Mouse (Mus musculus) heart, adult 2 months (tissue): Measurements from ENCODE around the gene 2410002F23Rik. TPM values are rescaled to one million over a fixed set of nuclear protein-coding genes. Genes with fewer than 3 reads are reported as not detected.
"Not testable (repeated sequence)": the region's sequence is repeated elsewhere in the genome, so short reads cannot be mapped to it uniquely, and the experiment has no call there.

Experiments
- DNase-seq, 2 experiments: peaks; one replicate each; pipeline ENCODE4 v3.0.0; 2021
- H3K27ac ChIP-seq: fragments of 200-600 bp; 2 replicates; pipeline ENCODE4 v1.8.1; 2022
- H3K27me3 ChIP-seq: fragments of 200-500 bp; 2 replicates; pipeline ENCODE4 v1.6.1; 2012; ENCODE audit warnings: mild to moderate bottlenecking, low read length, inconsistent platforms, mixed read lengths; ENCODE audit not compliant: control insufficient read depth, insufficient read depth
- H3K36me3 ChIP-seq: fragments of 200-500 bp; 2 replicates; pipeline ENCODE4 v1.6.1; 2012; ENCODE audit warnings: low read length, inconsistent platforms; ENCODE audit not compliant: control insufficient read depth, insufficient read depth
- H3K4me1 ChIP-seq: fragments of 200-500 bp; 2 replicates; pipeline ENCODE4 v1.6.1; 2011; ENCODE audit warnings: low read length; ENCODE audit not compliant: control insufficient read depth, insufficient read depth
- H3K4me3 ChIP-seq: fragments of 200-600 bp; 2 replicates; pipeline ENCODE4 v1.8.1; 2022
- H3K79me2 ChIP-seq: fragments of 200-500 bp; replicated peaks from 2 replicates; pipeline ENCODE4 v1.6.1; 2012; ENCODE audit warnings: mild to moderate bottlenecking, inconsistent platforms, low read length, moderate library complexity, mixed read lengths; ENCODE audit not compliant: control insufficient read depth, insufficient read depth
- H3K9ac ChIP-seq: fragments of 200-500 bp; 2 replicates; pipeline ENCODE4 v1.6.1; 2012; ENCODE audit warnings: low read depth, mild to moderate bottlenecking, control low read depth, inconsistent platforms, low read length, mixed read lengths
- CTCF ChIP-seq: fragments of 200-600 bp; IDR thresholded peaks from 2 replicates; pipeline ENCODE4 v1.8.1; 2022; ENCODE audit warnings: antibody characterized with exemption, mild to moderate bottlenecking, moderate library complexity
- EP300 ChIP-seq: fragments of 200-500 bp; IDR thresholded peaks from 2 replicates; pipeline ENCODE4 v1.6.1; 2011; ENCODE audit warnings: low read depth, low read length, control low read depth; ENCODE audit not compliant: insufficient read depth
- POLR2A ChIP-seq: fragments of 200-500 bp; IDR thresholded peaks from 2 replicates; pipeline ENCODE4 v1.6.1; 2011; ENCODE audit warnings: mild to moderate bottlenecking, low read depth, low read length, control low read depth; ENCODE audit not compliant: insufficient read depth
- WGBS: fragments of 180-500 bp; shearing (Covaris S2); methylation state at CpG from one replicate; pipeline ENCODE4 v1.1.7; 2018; 5-methylcytosine and 5-hydroxymethylcytosine counted together
- intact Hi-C: fragments of 180-260 bp; cut with DNase I; formaldehyde crosslinking; loops from one replicate; pipeline ENCODE4 v1.15.1; 2025
- long read RNA-seq: library from polyadenylated mRNA; stranded (forward); transcript quantifications from one replicate; pipeline ENCODE4 v2.0.0, GENCODE M21; 2021
- polyA plus RNA-seq: library from polyadenylated mRNA; depleted of rRNA; stranded (reverse); fragments of >200 nt; gene quantifications from 2 replicates; pipeline ENCODE4 v1.2.3, GENCODE M21; 2012; rRNA removed
- total RNA-seq, 2 experiments: library from RNA; stranded (reverse); gene quantifications; 2 replicates each; pipeline ENCODE4 v1.2.3; 2021

2410002F23Rik gene
- total RNA-seq (10 to 100 TPM; 12.0 to 12.3 TPM), polyA plus RNA-seq (29.5 and 37.6 TPM in 2 replicates)
- long read RNA-seq, transcript 2410002F23Rik-201 (6 exons, 1,982 nt), result major isoform, 6 of 10 reads
- long read RNA-seq, partial matches to known transcripts, result 0 of 10 reads
- long read RNA-seq, other reads (novel, unspliced or antisense), result 3 of 10 reads

DNA sequence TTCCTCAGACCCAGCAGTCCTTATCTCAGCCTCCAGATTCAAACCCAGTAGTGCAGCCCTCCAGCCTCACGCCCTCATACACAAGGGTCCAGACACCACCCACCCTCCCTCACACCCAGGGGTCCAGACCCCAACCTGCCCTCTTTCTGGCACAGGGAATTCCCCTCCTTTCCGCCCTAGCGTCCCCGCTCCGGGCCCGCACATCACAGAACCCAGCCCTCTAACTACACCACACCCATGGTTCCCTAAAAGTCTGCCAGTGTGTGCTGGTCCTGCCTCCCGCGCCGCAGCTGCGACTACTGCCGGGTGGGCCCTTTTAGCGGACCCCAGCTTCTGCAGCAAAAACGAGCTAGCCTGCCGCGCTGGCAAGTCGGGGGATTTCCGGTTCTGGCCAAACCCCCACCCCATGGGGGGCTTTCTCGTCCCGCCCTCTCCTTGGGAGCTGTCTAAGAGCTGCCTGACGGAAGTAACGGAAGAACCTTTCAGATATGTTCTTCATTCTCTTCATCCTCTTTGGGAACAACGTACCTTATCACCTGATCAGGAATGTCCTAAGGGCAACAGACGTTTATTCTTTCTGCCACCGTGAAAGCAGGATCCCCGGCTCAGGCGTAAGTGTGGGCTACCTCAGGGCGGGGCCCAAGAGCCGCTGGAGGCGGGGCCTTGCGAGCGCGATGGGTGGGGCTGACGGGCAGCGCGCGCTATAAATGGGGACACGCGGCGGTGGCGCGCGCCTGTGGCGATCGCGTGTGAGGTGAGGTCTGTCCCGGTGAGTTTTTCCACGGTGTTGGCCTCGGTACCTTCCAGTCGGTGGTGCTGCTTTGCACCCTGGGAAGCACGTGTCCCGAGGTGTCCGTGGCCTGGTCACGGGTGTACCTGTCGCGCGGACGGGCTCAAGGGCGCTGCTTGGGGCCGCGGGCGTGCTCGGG, at the start of gene 2410002F23Rik, which contains the start of gene 1700028J19Rik:
Gene 2410002F23Rik (plus strand): TSS at position 668 of the 929 bp plus-strand sequence.
Gene 1700028J19Rik (minus strand): TSS at position 641 of the 929 bp plus-strand sequence.
- Histone ChIP-seq H3K79me2 (0 out of 2 replicates have a peak, but pooled peaks cover 1% of the 10 kb centered on the region), H3K27me3 (no peaks in the 10 kb centered on the region), H3K36me3 (0 out of 2 replicates have a peak, but pooled peaks cover 2% of the 10 kb centered on the region), H3K4me1 (peaks cover 1% of the 10 kb centered on the region), H3K4me3 (peak within 1 kb of the TSS; percentile 97), H3K9ac (peak within 1 kb of the TSS; percentile 91), H3K27ac (peak within 1 kb of the TSS; percentile 99)
- TF ChIP-seq POLR2A (peak; percentile 94), EP300 (0 out of 2 replicates have a peak, but pooled peaks have one; percentile 37), CTCF (no peak; the same call in 1 of the 2 replicates)
- under 1% methylated on average over 58 of the region's 62 CpGs for WGBS
- DNase-seq, result peak; percentile 91 to 96
- intact Hi-C loops, result loop anchor here (5.0 to 10.0 kb wide), 3 partner anchors 58 to 306 kb away; partner anchors contain the start of genes Aspdh, Clec11a, Josd2 and Nr1h2

- H3K9ac ChIP-seq, result no peak within 1 kb of the TSS
- no peak within 1 kb of the TSS for H3K27ac ChIP-seq
- H3K4me3 ChIP-seq, result no peak within 1 kb of the TSS
- 50% methylated on average over 3 of the region's 3 CpGs for WGBS
- no peaks in the 10 kb centered on the region for H3K36me3 ChIP-seq
- intact Hi-C loops, result no loop called here
- no peaks in the 10 kb centered on the region for H3K79me2 ChIP-seq
- no peak for DNase-seq
- TF ChIP-seq EP300 (no peak), POLR2A (no peak), CTCF (no peak)
- H3K4me1 ChIP-seq, result no peaks in the 10 kb centered on the region
- no peaks in the 10 kb centered on the region for H3K27me3 ChIP-seq
These were observed 48.6 kb upstream of the 2410002F23Rik start, which contains the start of gene Klk1b3 for GRCm38 (mm10) chr7:44197891-44198290. TSS of gene Klk1b3 (plus strand) at chr7:44198191.

DNA sequence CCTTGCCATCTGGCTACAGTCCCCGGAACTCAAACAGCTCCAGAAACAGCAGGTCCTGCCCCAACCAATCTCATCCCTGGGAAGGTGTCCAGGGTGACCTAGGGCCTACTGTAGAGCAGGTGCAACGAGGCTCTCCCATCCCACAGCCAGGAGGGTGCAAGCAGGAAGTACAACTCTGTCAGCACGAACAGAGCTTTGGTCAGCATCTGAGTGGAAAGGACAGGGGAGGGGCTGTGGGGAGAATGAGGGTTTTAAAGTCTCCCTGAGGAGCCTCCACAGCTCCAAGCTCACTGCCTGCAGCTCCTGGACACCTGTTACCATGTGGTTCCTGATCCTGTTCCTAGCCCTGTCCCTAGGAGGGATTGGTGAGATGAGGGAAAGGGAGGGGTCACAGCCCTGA, 39.4 kb upstream of the 2410002F23Rik start, which contains the start of gene Klk1b4:
Gene Klk1b4 (plus strand): TSS at position 301 of the 400 bp plus-strand sequence.
- H3K36me3 ChIP-seq, intact Hi-C loops, H3K27ac ChIP-seq, H3K27me3 ChIP-seq, H3K9ac ChIP-seq, H3K4me1 ChIP-seq, DNase-seq, H3K4me3 ChIP-seq, H3K79me2 ChIP-seq: not testable (repeated sequence)
- WGBS, result 40% methylated on average over 3 of the region's 3 CpGs

- H3K36me3 ChIP-seq, result no peaks in the 10 kb centered on the region
- DNase-seq, result no peak
- H3K9ac ChIP-seq, result no peak overlapping the region
- no peak for TF ChIP-seq EP300
- H3K27me3 ChIP-seq, result no peaks in the 10 kb centered on the region
- no peak overlapping the region for H3K27ac ChIP-seq
- no peaks in the 10 kb centered on the region for H3K79me2 ChIP-seq
- WGBS, result 65% methylated on average over 3 of the region's 3 CpGs
- intact Hi-C loops, result no loop called here
- no peaks in the 10 kb centered on the region for H3K4me1 ChIP-seq
- no peak overlapping the region for H3K4me3 ChIP-seq
These were observed 38.2 kb upstream of the 2410002F23Rik start for GRCm38 (mm10) chr7:44208307-44208706.

GRCm38 (mm10) chr7:44215645-44216044, 30.9 kb upstream of the 2410002F23Rik start, which contains the start of gene Klk1b5:
TSS of gene Klk1b5 (plus strand) at chr7:44215945.
- intact Hi-C loops, result no loop called here
- no peak within 1 kb of the TSS for H3K27ac ChIP-seq
- H3K4me1 ChIP-seq, result no peaks in the 10 kb centered on the region
- no peaks in the 10 kb centered on the region for H3K79me2 ChIP-seq
- H3K27me3 ChIP-seq, result no peaks in the 10 kb centered on the region
- DNase-seq, result no peak
- WGBS, result 80% methylated on average over 1 of the region's 1 CpGs
- H3K9ac ChIP-seq, result no peak within 1 kb of the TSS
- TF ChIP-seq EP300, result no peak
- TF ChIP-seq CTCF, result no peak
- TF ChIP-seq POLR2A, result no peak
- no peak within 1 kb of the TSS for H3K4me3 ChIP-seq
- H3K36me3 ChIP-seq, result no peaks in the 10 kb centered on the region

DNA sequence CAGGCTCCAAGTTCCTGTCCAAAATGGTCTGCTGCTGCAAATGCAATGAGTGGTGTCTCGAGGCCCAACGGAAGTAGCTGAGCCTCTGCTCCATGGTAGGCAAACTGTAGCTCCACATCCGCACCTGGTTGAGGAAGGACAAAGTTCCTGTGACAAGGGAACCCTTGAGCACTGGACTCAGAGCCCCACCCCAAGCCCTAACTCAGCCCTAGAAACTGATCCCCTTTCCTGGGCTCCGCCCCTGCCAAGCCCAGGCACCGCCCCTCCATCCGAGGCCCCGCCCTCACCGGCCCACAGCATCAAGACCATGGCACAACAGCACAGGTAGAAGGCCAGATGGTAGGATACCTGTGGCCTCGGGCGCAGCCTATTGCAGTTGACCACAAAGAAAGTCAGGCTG, 24.9 kb upstream of the 2410002F23Rik start:
- H3K79me2 ChIP-seq, H3K27ac ChIP-seq, H3K4me3 ChIP-seq, intact Hi-C loops, DNase-seq, H3K27me3 ChIP-seq, H3K36me3 ChIP-seq, H3K4me1 ChIP-seq, H3K9ac ChIP-seq: not testable (repeated sequence)
- 64% methylated on average over 9 of the region's 10 CpGs for WGBS

DNA sequence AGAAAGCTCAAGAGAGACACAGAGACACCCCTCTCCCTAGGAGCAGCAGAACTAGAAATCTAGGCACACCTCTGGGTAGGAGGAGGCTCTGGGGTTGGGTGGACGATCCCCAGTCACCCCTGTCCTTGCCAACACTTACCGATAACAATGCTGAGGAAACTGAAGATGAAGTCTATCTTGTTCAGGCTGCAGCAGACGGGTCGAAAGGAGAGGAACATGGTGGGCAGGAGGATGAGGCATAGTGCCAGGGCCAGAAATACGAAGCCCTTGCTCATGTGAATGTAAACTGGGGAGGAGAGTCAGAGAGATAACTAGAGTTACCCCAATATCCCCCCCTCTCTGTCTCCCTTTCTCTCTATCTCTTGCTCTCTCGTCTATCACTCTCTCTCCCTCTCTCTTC, 24.2 kb upstream of the 2410002F23Rik start:
- intact Hi-C loops, result not testable (repeated sequence)

More for the DNA sequence above, 24.2 kb upstream of the 2410002F23Rik start:
- H3K36me3 ChIP-seq, H3K27ac ChIP-seq, DNase-seq, H3K27me3 ChIP-seq, H3K79me2 ChIP-seq, H3K4me1 ChIP-seq, H3K4me3 ChIP-seq, H3K9ac ChIP-seq: not testable (repeated sequence)
- WGBS, result 52% methylated on average over 6 of the region's 6 CpGs
